Mouse (Mus musculus) midbrain, embryonic 14.5 days (tissue): ENCODE data around the gene Ddx23. TPM values are rescaled to one million over a fixed set of nuclear protein-coding genes. Genes with fewer than 3 reads are reported as not detected.

ENCODE experiments used
- ATAC-seq: fragments of 200-750 bp; cut with Nextera tagmentation; 2 replicates; pipeline ENCODE4 v1.8.0; 2017; ENCODE audit warnings: moderate number of reproducible peaks, moderate library complexity; ENCODE audit not compliant: low FRiP score, low TSS enrichment
- DNase-seq: peaks from one replicate; pipeline ENCODE4 v3.0.0-alpha.2; 2015
- H3K27ac ChIP-seq: fragments of 300-500 bp; sonication (generic); replicated peaks from 2 replicates; pipeline ENCODE4 v1.5.1; 2014; ENCODE audit warnings: mild to moderate bottlenecking, low read depth, low read length, moderate library complexity
- H3K27me3 ChIP-seq: fragments of 300-500 bp; sonication (generic); 2 replicates; pipeline ENCODE4 v1.6.1; 2014; ENCODE audit warnings: low read length, control low read depth, mixed read lengths; ENCODE audit not compliant: control insufficient read depth, insufficient read depth
- H3K36me3 ChIP-seq: fragments of 300-500 bp; sonication (generic); 2 replicates; pipeline ENCODE4 v1.6.1; 2014; ENCODE audit warnings: low read length, control low read depth; ENCODE audit not compliant: control insufficient read depth, insufficient read depth
- H3K4me1 ChIP-seq: fragments of 300-500 bp; sonication (generic); 2 replicates; pipeline ENCODE4 v1.6.1; 2014; ENCODE audit warnings: mild to moderate bottlenecking, antibody characterized with exemption, low read length, control low read depth; ENCODE audit not compliant: control insufficient read depth, insufficient read depth
- H3K4me2 ChIP-seq: fragments of 300-500 bp; sonication (generic); 2 replicates; pipeline ENCODE4 v1.6.1; 2014; ENCODE audit warnings: mild to moderate bottlenecking, low read length, moderate library complexity
- H3K4me3 ChIP-seq: fragments of 300-500 bp; sonication (generic); replicated peaks from 2 replicates; pipeline ENCODE4 v1.5.1; 2014; ENCODE audit warnings: low read depth, low read length
- H3K9ac ChIP-seq: fragments of 300-500 bp; sonication (generic); replicated peaks from 2 replicates; pipeline ENCODE4 v1.6.1; 2014; ENCODE audit warnings: mild to moderate bottlenecking, low read length, moderate library complexity
- H3K9me3 ChIP-seq: fragments of 300-500 bp; sonication (generic); 2 replicates; pipeline ENCODE4 v1.6.1; 2016; ENCODE audit warnings: low read length, control low read depth, mixed read lengths; ENCODE audit not compliant: control insufficient read depth
- WGBS: fragments of 180-500 bp; shearing (Covaris S2); extraction: QIAGEN DNeasy Blood & Tissue Kit; methylation state at CpG from one replicate; pipeline ENCODE4 v1.1.7; 2014; 5-methylcytosine and 5-hydroxymethylcytosine counted together
- polyA plus RNA-seq: library from polyadenylated mRNA; unstranded; fragments of >200 nt; fragmentation: Nextera tagmentation; extraction: Ambion mirVana; gene quantifications from 2 replicates; pipeline ENCODE4 v1.2.1, GENCODE M21; 2014

The Ddx23 gene
- polyA plus RNA-seq, 1 experiment from 2014 or later = 24.9 TPM

- ATAC-seq (peak; percentile 94), DNase-seq (peak; percentile 94)
- peak within 1 kb of the TSS; percentile 56 for H3K4me3 ChIP-seq
- no peaks in the 10 kb centered on the region for H3K36me3 ChIP-seq
- peaks cover 37% of the 10 kb centered on the region for H3K4me1 ChIP-seq
- no peaks in the 10 kb centered on the region for H3K27me3 ChIP-seq
- H3K9me3 ChIP-seq = no peaks in the 10 kb centered on the region
- peak within 1 kb of the TSS; percentile 60 for H3K9ac ChIP-seq
- H3K4me2 ChIP-seq = peak within 1 kb of the TSS; percentile 99
- H3K27ac ChIP-seq = no peak within 1 kb of the TSS
- WGBS = under 1% methylated on average over 37 of the region's 37 CpGs
These were observed 14.4 kb upstream of the Ddx23 start, which contains the start of gene Rnd1 for GRCm38 (mm10) chr15:98676940-98677728. TSS of gene Rnd1 (minus strand) at chr15:98677461.

DNA sequence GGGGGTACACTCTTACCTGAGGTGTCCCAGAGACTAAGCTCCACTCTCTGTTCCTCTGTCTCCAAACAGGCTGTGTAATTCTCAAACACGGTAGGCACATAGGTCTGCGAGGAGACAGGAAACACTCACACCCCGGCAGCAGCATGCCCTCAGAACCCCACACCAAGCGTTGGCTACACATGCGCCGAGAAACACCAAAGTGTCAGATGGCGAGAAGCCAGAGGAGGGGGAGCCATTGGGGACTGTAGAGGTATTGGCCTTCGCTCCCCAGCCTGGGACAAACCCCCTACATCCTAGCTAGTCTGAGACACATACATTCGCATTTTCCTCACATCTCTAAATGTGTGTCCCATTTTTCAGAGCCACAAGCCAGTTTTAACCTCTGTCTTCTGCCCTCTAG is 13.8 kb upstream of the Ddx23 start:
- peak overlapping the region; percentile 60; the same call in 1 of the 2 replicates for H3K9ac ChIP-seq
- WGBS = 2% methylated on average over 9 of the region's 9 CpGs
- H3K4me1 ChIP-seq = peaks cover 37% of the 10 kb centered on the region
- DNase-seq (peak; percentile 57), ATAC-seq (no peak)
- peak overlapping the region; percentile 99 for H3K4me2 ChIP-seq
- no peaks in the 10 kb centered on the region for H3K9me3 ChIP-seq
- no peaks in the 10 kb centered on the region for H3K36me3 ChIP-seq
- H3K27ac ChIP-seq = no peak overlapping the region
- no peaks in the 10 kb centered on the region for H3K27me3 ChIP-seq
- peak overlapping the region; percentile 56 for H3K4me3 ChIP-seq

GRCm38 (mm10) chr15:98675634-98676250 is 13.0 kb upstream of the Ddx23 start:
- Histone ChIP-seq H3K4me3 (peak overlapping the region; percentile 56), H3K4me1 (peaks cover 37% of the 10 kb centered on the region), H3K4me2 (peak overlapping the region; percentile 99), H3K27me3 (no peaks in the 10 kb centered on the region), H3K27ac (0 out of 2 replicates have a peak overlapping the region, but pooled peaks have one; percentile 58), H3K36me3 (no peaks in the 10 kb centered on the region; the same call in 1 of the 2 replicates), H3K9me3 (no peaks in the 10 kb centered on the region), H3K9ac (peak overlapping the region; percentile 60)
- ATAC-seq (no peak), DNase-seq (peak; percentile 52)
- WGBS = 3% methylated on average over 14 of the region's 14 CpGs

- ATAC-seq = peak; percentile 4; the same call in 1 of the 2 replicates
- WGBS = 10% methylated on average over 11 of the region's 11 CpGs
- peak; percentile 44 for DNase-seq
These were observed 12.4 kb upstream of the Ddx23 start for GRCm38 (mm10) chr15:98674994-98675545.

GRCm38 (mm10) chr15:98674284-98674993 is 11.7 kb upstream of the Ddx23 start:
- ATAC-seq (peak; percentile 69), DNase-seq (peak; percentile 87)
- 11% methylated on average over 7 of the region's 7 CpGs for WGBS
- Histone ChIP-seq H3K9me3 (no peaks in the 10 kb centered on the region), H3K27ac (peak overlapping the region; percentile 58), H3K36me3 (peaks cover 6% of the 10 kb centered on the region; the same call in 1 of the 2 replicates), H3K4me1 (peaks cover 37% of the 10 kb centered on the region), H3K27me3 (no peaks in the 10 kb centered on the region), H3K9ac (peak overlapping the region; percentile 60), H3K4me3 (peak overlapping the region; percentile 56), H3K4me2 (peak overlapping the region; percentile 99)

More at GRCm38 (mm10) chr15:98674994-98675545, 12.4 kb upstream of the Ddx23 start:
- peak overlapping the region; percentile 56 for H3K4me3 ChIP-seq
- peak overlapping the region; percentile 60 for H3K9ac ChIP-seq
- H3K27me3 ChIP-seq = no peaks in the 10 kb centered on the region
- H3K27ac ChIP-seq = peak overlapping the region; percentile 58
- peak overlapping the region; percentile 99 for H3K4me2 ChIP-seq
- peaks cover 6% of the 10 kb centered on the region; the same call in 1 of the 2 replicates for H3K36me3 ChIP-seq
- H3K9me3 ChIP-seq = no peaks in the 10 kb centered on the region
- peaks cover 37% of the 10 kb centered on the region for H3K4me1 ChIP-seq

DNA sequence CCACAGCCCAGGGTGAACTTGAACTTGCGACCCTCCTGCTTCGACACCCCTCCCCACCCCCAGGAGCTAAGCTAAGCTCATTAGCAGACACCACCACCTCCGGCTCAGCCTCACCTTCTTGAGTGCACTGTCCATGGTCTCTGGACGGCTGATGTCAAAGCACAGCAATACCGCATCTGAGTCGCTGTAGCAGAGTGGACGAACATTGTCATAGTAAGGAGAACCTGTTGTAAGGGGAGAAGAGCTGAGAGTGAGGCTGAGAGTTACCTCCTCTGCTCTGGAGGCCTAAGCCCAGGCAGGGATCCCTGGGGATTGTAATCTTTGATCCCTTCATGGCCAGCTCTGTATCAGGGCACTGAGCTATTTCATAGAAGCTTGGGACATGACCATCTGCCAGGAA is 11.0 kb upstream of the Ddx23 start:
- peaks cover 6% of the 10 kb centered on the region; the same call in 1 of the 2 replicates for H3K36me3 ChIP-seq
- ATAC-seq (no peak), DNase-seq (no peak)
- peaks cover 37% of the 10 kb centered on the region for H3K4me1 ChIP-seq
- no peaks in the 10 kb centered on the region for H3K9me3 ChIP-seq
- no peaks in the 10 kb centered on the region for H3K27me3 ChIP-seq
- peak overlapping the region; percentile 58 for H3K27ac ChIP-seq
- H3K4me2 ChIP-seq = peak overlapping the region; percentile 99
- WGBS = 79% methylated on average over 7 of the region's 7 CpGs
- H3K9ac ChIP-seq = peak overlapping the region; percentile 60; the same call in 1 of the 2 replicates
- H3K4me3 ChIP-seq = no peak overlapping the region

DNA sequence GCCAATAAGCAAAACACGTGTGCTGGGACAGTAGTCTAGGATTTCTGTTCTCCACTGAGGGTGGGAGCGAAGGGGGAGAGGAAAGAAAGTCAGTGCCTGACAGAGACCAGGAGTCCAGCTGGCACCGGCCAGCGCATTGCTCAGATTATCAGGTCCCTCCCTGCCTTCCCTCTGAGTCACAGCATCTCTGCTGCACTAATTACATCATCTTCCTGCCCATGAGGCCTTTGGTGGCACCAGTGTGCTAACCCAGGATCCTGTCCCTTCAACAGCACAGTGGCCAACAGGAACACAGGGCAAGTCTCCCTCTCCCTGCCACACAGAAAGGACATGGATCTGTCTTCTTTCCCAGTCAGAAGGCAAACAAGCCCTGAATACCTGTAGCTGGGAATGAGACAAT is 9.9 kb upstream of the Ddx23 start:
- no peaks in the 10 kb centered on the region for H3K9me3 ChIP-seq

More for the DNA sequence above, 9.9 kb upstream of the Ddx23 start:
- peaks cover 35% of the 10 kb centered on the region for H3K4me1 ChIP-seq
- no peak for ATAC-seq
- H3K4me2 ChIP-seq = no peak overlapping the region
- H3K9ac ChIP-seq = no peak overlapping the region
- WGBS = 75% methylated on average over 4 of the region's 4 CpGs
- H3K4me3 ChIP-seq = no peak overlapping the region
- no peak for DNase-seq
- H3K36me3 ChIP-seq = peaks cover 6% of the 10 kb centered on the region; the same call in 1 of the 2 replicates
- no peak overlapping the region for H3K27ac ChIP-seq
- H3K27me3 ChIP-seq = no peaks in the 10 kb centered on the region
